Mouse (Mus musculus) heart, adult 2 months (tissue): ENCODE data around the gene Fut7. TPM values are rescaled to one million over a fixed set of nuclear protein-coding genes. Genes with fewer than 3 reads are reported as not detected.
"Not testable (repeated sequence)": the region's sequence is repeated elsewhere in the genome, so short reads cannot be mapped to it uniquely, and the experiment has no call there.

Experiments
- DNase-seq, 2 experiments: peaks; one replicate each; pipeline ENCODE4 v3.0.0; 2021
- H3K27ac ChIP-seq: fragments of 200-600 bp; 2 replicates; pipeline ENCODE4 v1.8.1; 2022
- H3K27me3 ChIP-seq: fragments of 200-500 bp; 2 replicates; pipeline ENCODE4 v1.6.1; 2012; ENCODE audit warnings: mild to moderate bottlenecking, low read length, inconsistent platforms, mixed read lengths; ENCODE audit not compliant: control insufficient read depth, insufficient read depth
- H3K36me3 ChIP-seq: fragments of 200-500 bp; 2 replicates; pipeline ENCODE4 v1.6.1; 2012; ENCODE audit warnings: low read length, inconsistent platforms; ENCODE audit not compliant: control insufficient read depth, insufficient read depth
- H3K4me1 ChIP-seq: fragments of 200-500 bp; 2 replicates; pipeline ENCODE4 v1.6.1; 2011; ENCODE audit warnings: low read length; ENCODE audit not compliant: control insufficient read depth, insufficient read depth
- H3K4me3 ChIP-seq: fragments of 200-600 bp; 2 replicates; pipeline ENCODE4 v1.8.1; 2022
- H3K79me2 ChIP-seq: fragments of 200-500 bp; replicated peaks from 2 replicates; pipeline ENCODE4 v1.6.1; 2012; ENCODE audit warnings: mild to moderate bottlenecking, inconsistent platforms, low read length, moderate library complexity, mixed read lengths; ENCODE audit not compliant: control insufficient read depth, insufficient read depth
- H3K9ac ChIP-seq: fragments of 200-500 bp; 2 replicates; pipeline ENCODE4 v1.6.1; 2012; ENCODE audit warnings: low read depth, mild to moderate bottlenecking, control low read depth, inconsistent platforms, low read length, mixed read lengths
- CTCF ChIP-seq: fragments of 200-600 bp; IDR thresholded peaks from 2 replicates; pipeline ENCODE4 v1.8.1; 2022; ENCODE audit warnings: antibody characterized with exemption, mild to moderate bottlenecking, moderate library complexity
- EP300 ChIP-seq: fragments of 200-500 bp; IDR thresholded peaks from 2 replicates; pipeline ENCODE4 v1.6.1; 2011; ENCODE audit warnings: low read depth, low read length, control low read depth; ENCODE audit not compliant: insufficient read depth
- POLR2A ChIP-seq: fragments of 200-500 bp; IDR thresholded peaks from 2 replicates; pipeline ENCODE4 v1.6.1; 2011; ENCODE audit warnings: mild to moderate bottlenecking, low read depth, low read length, control low read depth; ENCODE audit not compliant: insufficient read depth
- WGBS: fragments of 180-500 bp; shearing (Covaris S2); methylation state at CpG from one replicate; pipeline ENCODE4 v1.1.7; 2018; 5-methylcytosine and 5-hydroxymethylcytosine counted together
- intact Hi-C: fragments of 180-260 bp; cut with DNase I; formaldehyde crosslinking; loops from one replicate; pipeline ENCODE4 v1.15.1; 2025
- polyA plus RNA-seq: library from polyadenylated mRNA; depleted of rRNA; stranded (reverse); fragments of >200 nt; gene quantifications from 2 replicates; pipeline ENCODE4 v1.2.3, GENCODE M21; 2012
- total RNA-seq, 2 experiments: library from RNA; stranded (reverse); gene quantifications; 2 replicates each; pipeline ENCODE4 v1.2.3; 2021

The Fut7 gene
- total and polyA plus RNA-seq, 3 experiments, result 0.11 to 0.43 TPM; not detected in 1

DNA sequence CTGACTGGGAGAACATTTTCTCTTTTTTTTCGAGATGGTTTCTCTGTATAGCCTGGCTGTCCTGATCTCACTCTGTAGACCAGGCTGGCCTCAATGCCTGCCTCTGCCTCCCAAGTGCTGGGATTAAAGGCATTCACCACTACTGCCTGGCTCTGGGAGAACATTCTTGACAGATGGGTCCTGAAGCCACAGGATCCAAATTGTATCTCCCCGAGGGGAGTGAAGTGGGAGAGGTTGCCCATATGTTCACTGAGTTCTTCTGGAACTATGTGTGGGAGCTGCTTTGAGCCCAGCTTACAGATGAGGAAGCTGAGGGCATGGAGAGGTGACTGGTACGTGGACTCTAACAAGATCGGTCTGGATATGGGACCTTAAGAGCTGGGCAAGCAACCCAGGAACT, 19.1 kb upstream of the Fut7 start:
- intact Hi-C loops, result loop anchor here (5.0 kb wide), 1 partner anchor 37 kb away; the partner anchor contains the start of gene Uap1l1
- Histone ChIP-seq H3K27me3 (no peaks in the 10 kb centered on the region), H3K4me3 (no peak overlapping the region), H3K36me3 (no peaks in the 10 kb centered on the region), H3K9ac (no peak overlapping the region), H3K4me1 (0 out of 2 replicates have a peak, but pooled peaks cover 1% of the 10 kb centered on the region), H3K27ac (no peak overlapping the region), H3K79me2 (no peaks in the 10 kb centered on the region)
- no peak for TF ChIP-seq CTCF
- no peak for TF ChIP-seq POLR2A
- no peak for TF ChIP-seq EP300
- no peak for DNase-seq
- WGBS, result 72% methylated on average over 4 of the region's 4 CpGs

DNA sequence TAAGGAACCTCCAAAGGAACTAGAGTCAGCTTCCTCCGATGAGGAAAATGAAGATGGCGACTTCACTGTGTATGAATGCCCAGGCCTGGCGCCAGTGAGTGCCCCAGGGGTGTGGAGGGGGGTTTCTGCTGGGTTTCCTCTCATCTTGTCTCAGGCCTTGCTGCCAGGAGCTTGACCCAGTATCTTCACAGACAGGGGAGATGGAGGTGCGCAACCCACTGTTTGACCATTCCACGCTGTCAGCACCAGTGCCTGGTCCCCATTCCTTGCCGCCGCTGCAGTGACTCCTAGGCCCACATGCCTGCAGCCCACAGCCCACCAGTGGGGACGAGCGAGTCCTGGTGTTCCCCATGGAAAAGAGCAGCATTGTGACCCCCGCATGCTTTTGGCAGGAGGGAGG, 14.2 kb upstream of the Fut7 start:
- intact Hi-C loops, result no loop called here
- H3K79me2 ChIP-seq, result no peaks in the 10 kb centered on the region
- H3K4me1 ChIP-seq, result no peaks in the 10 kb centered on the region
- no peak for DNase-seq
- WGBS, result 84% methylated on average over 10 of the region's 10 CpGs
- H3K27ac ChIP-seq, result no peak overlapping the region
- H3K9ac ChIP-seq, result no peak overlapping the region
- no peaks in the 10 kb centered on the region for H3K36me3 ChIP-seq
- no peak overlapping the region for H3K4me3 ChIP-seq
- H3K27me3 ChIP-seq, result no peaks in the 10 kb centered on the region
- TF ChIP-seq POLR2A (no peak), EP300 (no peak), CTCF (no peak)

DNA sequence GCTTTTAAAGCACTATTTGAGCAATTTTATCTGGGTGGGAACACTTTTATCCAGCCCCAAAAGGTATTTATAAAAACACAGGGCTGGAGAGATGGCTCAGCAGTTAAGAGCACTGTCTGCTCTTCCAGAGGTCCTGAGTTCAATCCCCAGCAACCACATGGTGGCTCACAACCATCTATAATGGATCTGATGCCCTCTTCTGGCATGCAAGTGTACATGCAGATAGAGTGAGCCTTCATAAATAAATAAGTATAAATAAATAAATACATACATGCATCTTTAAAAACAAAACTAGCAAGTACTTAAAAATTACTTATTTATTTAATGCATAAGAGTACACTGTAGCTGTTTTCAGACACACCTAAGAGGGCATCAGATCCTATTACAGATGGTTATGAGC, 9.6 kb upstream of the Fut7 start:
- DNase-seq, H3K36me3 ChIP-seq, H3K4me1 ChIP-seq, H3K27me3 ChIP-seq, H3K79me2 ChIP-seq, H3K9ac ChIP-seq, H3K4me3 ChIP-seq, H3K27ac ChIP-seq: not testable (repeated sequence)
- TF ChIP-seq CTCF, result peak; percentile 63
- intact Hi-C loops, result loop anchor here (5.0 kb wide), 1 partner anchor 36 kb away; no protein-coding TSS in a partner anchor

DNA sequence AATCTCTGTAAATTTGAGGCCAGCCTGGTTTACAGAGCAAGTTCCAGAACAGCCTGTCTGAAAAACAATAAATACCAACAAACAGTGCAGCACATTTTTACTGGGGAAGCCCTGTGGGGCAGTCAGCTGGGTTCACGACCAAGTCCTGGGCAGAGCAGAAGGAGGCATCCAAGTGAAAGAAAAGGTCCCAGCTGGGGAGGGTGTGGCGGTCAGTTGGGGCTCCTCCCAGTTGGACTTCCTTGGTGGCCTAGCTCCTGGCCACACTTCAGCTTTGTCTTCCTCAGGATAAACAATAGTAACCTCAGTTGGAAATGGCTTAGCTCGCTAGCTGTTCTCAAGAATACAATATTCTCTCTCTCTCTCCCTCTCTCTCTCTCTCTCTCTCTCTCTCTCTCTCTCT, 5.6 kb upstream of the Fut7 start:
- H3K79me2 ChIP-seq, result no peaks in the 10 kb centered on the region
- peak overlapping the region; percentile 0; the same call in 1 of the 2 replicates for H3K27ac ChIP-seq
- 21% methylated on average over 3 of the region's 3 CpGs for WGBS
- no peak for TF ChIP-seq EP300
- no peak for TF ChIP-seq CTCF
- no peak for TF ChIP-seq POLR2A
- H3K4me3 ChIP-seq, result no peak overlapping the region
- peaks cover 4% of the 10 kb centered on the region; the same call in 1 of the 2 replicates for H3K4me1 ChIP-seq
- H3K36me3 ChIP-seq, result no peaks in the 10 kb centered on the region; the same call in 1 of the 2 replicates
- H3K27me3 ChIP-seq, result no peaks in the 10 kb centered on the region
- no peak overlapping the region for H3K9ac ChIP-seq
- intact Hi-C loops, result no loop called here
- DNase-seq, result peak in 1 of 2 experiments; percentile 45

DNA sequence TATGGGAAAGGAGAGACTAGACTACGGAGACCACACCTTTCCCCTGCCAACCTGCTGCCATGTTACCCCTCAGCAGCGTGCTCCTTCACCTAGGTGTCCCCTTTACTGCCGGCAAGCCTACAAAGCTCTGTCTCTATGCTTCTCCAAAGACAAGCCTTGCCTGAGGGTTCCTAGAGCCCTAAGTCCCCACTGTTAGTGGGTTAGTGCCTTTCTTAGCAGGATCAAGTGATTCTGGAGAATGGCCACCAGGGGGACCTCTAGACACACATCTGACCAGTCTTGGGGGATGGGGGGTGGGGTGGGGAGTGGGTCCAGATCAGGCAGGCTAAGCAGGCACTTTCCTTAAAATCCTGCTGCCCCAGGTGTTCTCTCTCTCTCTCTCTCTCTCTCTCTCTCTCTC, 1.2 kb upstream of the Fut7 start:
- intact Hi-C loops, result loop anchor here (10.0 kb wide), 1 partner anchor 133 kb away; the partner anchor contains the start of gene Edf1
- TF ChIP-seq CTCF (peak; percentile 62), POLR2A (no peak), EP300 (no peak)
- H3K9ac ChIP-seq, result no peak overlapping the region
- 25% methylated on average over 3 of the region's 3 CpGs for WGBS
- no peaks in the 10 kb centered on the region; the same call in 1 of the 2 replicates for H3K36me3 ChIP-seq
- no peaks in the 10 kb centered on the region for H3K79me2 ChIP-seq
- H3K27me3 ChIP-seq, result no peaks in the 10 kb centered on the region
- no peak overlapping the region for H3K4me3 ChIP-seq
- peak in 1 of 2 experiments; percentile 32 for DNase-seq
- H3K27ac ChIP-seq, result no peak overlapping the region
- peaks cover 4% of the 10 kb centered on the region; the same call in 1 of the 2 replicates for H3K4me1 ChIP-seq

DNA sequence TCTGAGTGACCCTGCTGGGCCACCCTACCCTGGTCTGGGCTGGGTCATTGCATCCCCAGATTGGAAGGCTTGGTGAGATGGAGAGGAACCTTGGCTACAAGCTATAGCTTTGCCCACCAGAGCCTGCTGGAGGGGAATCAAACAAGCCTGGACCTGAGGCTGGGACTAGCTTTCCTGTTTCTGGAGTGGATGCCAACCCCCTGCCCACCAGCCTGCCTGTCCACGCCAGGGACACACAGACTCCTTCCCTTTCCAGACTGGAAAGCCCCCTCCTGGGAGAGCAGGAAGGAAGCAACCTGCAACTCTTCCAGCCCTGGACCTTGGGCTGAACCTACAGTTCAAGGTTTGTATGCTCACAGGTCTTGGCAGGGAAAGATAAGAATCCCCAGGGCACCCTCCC, 559 bp downstream of the Fut7 start:
- Histone ChIP-seq H3K79me2 (no peaks in the 10 kb centered on the region), H3K4me1 (no peaks in the 10 kb centered on the region), H3K27ac (no peak overlapping the region), H3K27me3 (no peaks in the 10 kb centered on the region), H3K4me3 (no peak overlapping the region), H3K36me3 (no peaks in the 10 kb centered on the region), H3K9ac (no peak overlapping the region)
- WGBS, result 65% methylated on average over 1 of the region's 1 CpGs
- no peak for DNase-seq
- TF ChIP-seq POLR2A, result no peak
- intact Hi-C loops, result loop anchor here (10.0 kb wide), 1 partner anchor 131 kb away; the partner anchor contains the start of gene Edf1
